Mouse (Mus musculus): ENCODE data around the gene Plxna4.

- TF ChIP-seq FLI1 (IDR thresholded peaks at IDR 0.05; ENCODE audit: low read length) (no peak), GATA1 (IDR thresholded peaks at IDR 0.05; ENCODE audit: borderline replicate concordance, low read length) (no peak)
These were observed 403.5 kb downstream of the Plxna4 start for GRCm38 (mm10) chr6:32184402-32184985.
